Mouse (Mus musculus): Measurements from ENCODE around the gene Neu2. TPM values are rescaled to one million over a fixed set of nuclear protein-coding genes. Genes with fewer than 3 reads are reported as not detected.

Gene Neu2
- polyA plus RNA-seq, 1 experiment from 2014 or later = 2.2 TPM

- 2% methylated on average over 36 of the region's 42 CpGs for WGBS
- ATAC-seq (ENCODE audit: low FRiP score, low TSS enrichment) = no peak; the same call in 1 of the 2 replicates
These were observed 34.4 kb upstream of the Neu2 start for GRCm38 (mm10) chr1:87475076-87475895.

GRCm38 (mm10) chr1:87482546-87482945, 27.1 kb upstream of the Neu2 start:
- Histone ChIP-seq H3K9ac (ENCODE audit: low read length) (no peak overlapping the region), H3K4me3 (ENCODE audit: low read depth, low read length) (no peak overlapping the region), H3K9me3 (ENCODE audit: control insufficient read depth, low read length) (no peaks in the 10 kb centered on the region), H3K27me3 (ENCODE audit: control insufficient read depth, insufficient read depth, low read length) (no peaks in the 10 kb centered on the region), H3K4me2 (replicated peaks; ENCODE audit: low read depth) (no peak overlapping the region), H3K36me3 (ENCODE audit: control insufficient read depth, insufficient read depth, low read length) (no peaks in the 10 kb centered on the region), H3K4me1 (replicated peaks; ENCODE audit: control insufficient read depth, insufficient read depth) (no peaks in the 10 kb centered on the region), H3K27ac (replicated peaks) (no peak overlapping the region)
- DNase-seq (ENCODE audit: low spot score) (no peak), ATAC-seq (ENCODE audit: low FRiP score, low TSS enrichment) (no peak)
- WGBS = 83% methylated on average over 4 of the region's 4 CpGs
- TF ChIP-seq EP300 (optimal IDR thresholded peaks at IDR 0.05) = no peak
- no peak for TF ChIP-seq CTCF (IDR thresholded peaks at IDR 0.05; ENCODE audit: low read depth)

More at GRCm38 (mm10) chr1:87475076-87475895, 34.4 kb upstream of the Neu2 start:
- Histone ChIP-seq H3K9me3 (ENCODE audit: control insufficient read depth, low read length) (no peaks in the 10 kb centered on the region), H3K4me1 (replicated peaks; ENCODE audit: control insufficient read depth, insufficient read depth) (no peaks in the 10 kb centered on the region), H3K4me2 (replicated peaks; ENCODE audit: low read depth) (peak overlapping the region; percentile 38), H3K9ac (ENCODE audit: low read length) (no peak overlapping the region), H3K27ac (replicated peaks) (no peak overlapping the region), H3K27me3 (ENCODE audit: control insufficient read depth, insufficient read depth, low read length) (no peaks in the 10 kb centered on the region), H3K4me3 (ENCODE audit: low read depth, low read length) (0 out of 2 replicates have a peak overlapping the region, but pooled peaks have one; percentile 4), H3K36me3 (ENCODE audit: control insufficient read depth, insufficient read depth, low read length) (no peaks in the 10 kb centered on the region)
- no peak for DNase-seq (ENCODE audit: low spot score)
- TF ChIP-seq EP300 (optimal IDR thresholded peaks at IDR 0.05) = no peak
- TF ChIP-seq CTCF (IDR thresholded peaks at IDR 0.05; ENCODE audit: low read depth) = no peak

- Histone ChIP-seq H3K4me1 (replicated peaks; ENCODE audit: control insufficient read depth, insufficient read depth) (no peaks in the 10 kb centered on the region), H3K4me2 (replicated peaks; ENCODE audit: low read depth) (no peak overlapping the region), H3K9me3 (ENCODE audit: control insufficient read depth, low read length) (no peaks in the 10 kb centered on the region), H3K9ac (ENCODE audit: low read length) (no peak overlapping the region), H3K27me3 (ENCODE audit: control insufficient read depth, insufficient read depth, low read length) (no peaks in the 10 kb centered on the region), H3K4me3 (ENCODE audit: low read depth, low read length) (no peak overlapping the region), H3K36me3 (ENCODE audit: control insufficient read depth, insufficient read depth, low read length) (no peaks in the 10 kb centered on the region), H3K27ac (replicated peaks) (no peak overlapping the region)
- DNase-seq (ENCODE audit: low spot score) (no peak), ATAC-seq (ENCODE audit: low FRiP score, low TSS enrichment) (no peak)
- 32% methylated on average over 6 of the region's 6 CpGs for WGBS
- TF ChIP-seq EP300 (optimal IDR thresholded peaks at IDR 0.05) (no peak), CTCF (IDR thresholded peaks at IDR 0.05; ENCODE audit: low read depth) (no peak)
These were observed 23.3 kb upstream of the Neu2 start for GRCm38 (mm10) chr1:87486386-87486785.

GRCm38 (mm10) chr1:87492285-87492684, 17.4 kb upstream of the Neu2 start:
- no peak overlapping the region for H3K4me3 ChIP-seq (ENCODE audit: low read depth, low read length)
- no peaks in the 10 kb centered on the region for H3K9me3 ChIP-seq (ENCODE audit: control insufficient read depth, low read length)
- no peak overlapping the region for H3K4me2 ChIP-seq (replicated peaks; ENCODE audit: low read depth)
- DNase-seq (ENCODE audit: low spot score) (no peak), ATAC-seq (ENCODE audit: low FRiP score, low TSS enrichment) (no peak)
- no peaks in the 10 kb centered on the region for H3K4me1 ChIP-seq (replicated peaks; ENCODE audit: control insufficient read depth, insufficient read depth)
- WGBS = 57% methylated on average over 3 of the region's 3 CpGs
- no peaks in the 10 kb centered on the region for H3K27me3 ChIP-seq (ENCODE audit: control insufficient read depth, insufficient read depth, low read length)
- TF ChIP-seq CTCF (IDR thresholded peaks at IDR 0.05; ENCODE audit: low read depth) = no peak
- TF ChIP-seq EP300 (optimal IDR thresholded peaks at IDR 0.05) = no peak
- no peak overlapping the region for H3K9ac ChIP-seq (ENCODE audit: low read length)
- no peaks in the 10 kb centered on the region for H3K36me3 ChIP-seq (ENCODE audit: control insufficient read depth, insufficient read depth, low read length)
- H3K27ac ChIP-seq (replicated peaks) = 0 out of 2 replicates have a peak overlapping the region, but pooled peaks have one; percentile 13

- Histone ChIP-seq H3K4me3 (ENCODE audit: low read depth, low read length) (no peak overlapping the region), H3K27ac (replicated peaks) (no peak overlapping the region), H3K9ac (ENCODE audit: low read length) (no peak overlapping the region), H3K4me2 (replicated peaks; ENCODE audit: low read depth) (no peak overlapping the region), H3K4me1 (replicated peaks; ENCODE audit: control insufficient read depth, insufficient read depth) (no peaks in the 10 kb centered on the region), H3K36me3 (ENCODE audit: control insufficient read depth, insufficient read depth, low read length) (no peaks in the 10 kb centered on the region), H3K27me3 (ENCODE audit: control insufficient read depth, insufficient read depth, low read length) (no peaks in the 10 kb centered on the region), H3K9me3 (ENCODE audit: control insufficient read depth, low read length) (no peaks in the 10 kb centered on the region)
- ATAC-seq (ENCODE audit: low FRiP score, low TSS enrichment) = no peak
- TF ChIP-seq EP300 (optimal IDR thresholded peaks at IDR 0.05) = no peak
- no peak for TF ChIP-seq CTCF (IDR thresholded peaks at IDR 0.05; ENCODE audit: low read depth)
- DNase-seq (ENCODE audit: low spot score) = no peak
- 72% methylated on average over 4 of the region's 4 CpGs for WGBS
These were observed 16.1 kb upstream of the Neu2 start for GRCm38 (mm10) chr1:87493542-87493941.

- peaks cover 3% of the 10 kb centered on the region; the same call in 1 of the 2 replicates for H3K27me3 ChIP-seq (ENCODE audit: control insufficient read depth, insufficient read depth, low read length)
- WGBS = 95% methylated on average over 4 of the region's 4 CpGs
- no peak for TF ChIP-seq CTCF (IDR thresholded peaks at IDR 0.05; ENCODE audit: low read depth)
- no peak for TF ChIP-seq EP300 (optimal IDR thresholded peaks at IDR 0.05)
- H3K27ac ChIP-seq (replicated peaks) = no peak overlapping the region
- H3K9me3 ChIP-seq (ENCODE audit: control insufficient read depth, low read length) = no peaks in the 10 kb centered on the region
- DNase-seq (ENCODE audit: low spot score) = no peak
- ATAC-seq (ENCODE audit: low FRiP score, low TSS enrichment) = no peak
- H3K9ac ChIP-seq (ENCODE audit: low read length) = no peak overlapping the region
- H3K4me1 ChIP-seq (replicated peaks; ENCODE audit: control insufficient read depth, insufficient read depth) = peaks cover 6% of the 10 kb centered on the region; the same call in 1 of the 2 replicates
- no peak overlapping the region for H3K4me2 ChIP-seq (replicated peaks; ENCODE audit: low read depth)
- H3K36me3 ChIP-seq (ENCODE audit: control insufficient read depth, insufficient read depth, low read length) = no peaks in the 10 kb centered on the region
- no peak overlapping the region for H3K4me3 ChIP-seq (ENCODE audit: low read depth, low read length)
These were observed 4.2 kb upstream of the Neu2 start for GRCm38 (mm10) chr1:87505524-87505923.

All from stomach, postnatal 0 days (tissue).